Mouse (Mus musculus): ENCODE data around the gene Irx5.

GRCm38 (mm10) chr8:92323751-92324150 lies 33.7 kb upstream of the Irx5 start:
- TF ChIP-seq CTCF (IDR thresholded peaks at IDR 0.05; ENCODE audit: extremely low read depth, insufficient read depth, low read length): no peak
- no peak for TF ChIP-seq POLR2A (IDR thresholded peaks at IDR 0.05; ENCODE audit: extremely low read depth, insufficient read depth, low read length)

Data from cortical plate, adult 2 months (tissue).